Mouse (Mus musculus) testis, adult 2 months (tissue): ENCODE measurements around the gene Rps19bp1. TPM values are rescaled to one million over a fixed set of nuclear protein-coding genes. Genes with fewer than 3 reads are reported as not detected.

Experiments
- H3K27ac ChIP-seq: fragments of 200-500 bp; 2 replicates; pipeline ENCODE4 v1.5.1; 2012; ENCODE audit warnings: low read depth, low read length; ENCODE audit not compliant: control insufficient read depth, insufficient read depth
- H3K27me3 ChIP-seq: fragments of 200-500 bp; 2 replicates; pipeline ENCODE4 v1.6.1; 2012; ENCODE audit warnings: mild to moderate bottlenecking, low read length, moderate library complexity; ENCODE audit not compliant: control insufficient read depth, insufficient read depth
- H3K36me3 ChIP-seq: fragments of 200-500 bp; 2 replicates; pipeline ENCODE4 v1.6.1; 2012; ENCODE audit warnings: mild to moderate bottlenecking, low read length; ENCODE audit not compliant: control insufficient read depth, insufficient read depth
- H3K4me1 ChIP-seq: fragments of 200-500 bp; 2 replicates; pipeline ENCODE4 v1.6.1; 2012; ENCODE audit warnings: low read length; ENCODE audit not compliant: control insufficient read depth, insufficient read depth
- H3K4me3 ChIP-seq: fragments of 200-500 bp; 2 replicates; pipeline ENCODE4 v1.5.1; 2012; ENCODE audit warnings: low read depth, mild to moderate bottlenecking, low read length, moderate library complexity, mixed read lengths; ENCODE audit not compliant: control insufficient read depth
- CTCF ChIP-seq: fragments of 200-500 bp; IDR thresholded peaks from 2 replicates; pipeline ENCODE4 v1.5.1; 2012; ENCODE audit warnings: low read depth, mild to moderate bottlenecking, inconsistent platforms, low read length, moderate library complexity; ENCODE audit not compliant: control insufficient read depth, insufficient read depth, insufficient replicate concordance
- POLR2A ChIP-seq: fragments of 200-500 bp; IDR thresholded peaks from 2 replicates; pipeline ENCODE4 v1.6.1; 2012; ENCODE audit warnings: low read depth, mild to moderate bottlenecking, inconsistent platforms, low read length, moderate library complexity; ENCODE audit not compliant: control insufficient read depth
- polyA plus RNA-seq: library from polyadenylated mRNA; depleted of rRNA; stranded (reverse); fragments of >200 nt; gene quantifications from 2 replicates; pipeline ENCODE4 v1.2.3, GENCODE M21; 2012

Rps19bp1 gene
- polyA plus RNA-seq, 1 experiment, result 13.6 TPM

GRCm38 (mm10) chr15:80248596-80248995 lies 15.5 kb downstream of the Rps19bp1 start:
- Histone ChIP-seq H3K27ac (no peak overlapping the region), H3K4me1 (no peaks in the 10 kb centered on the region), H3K36me3 (peaks cover 7% of the 10 kb centered on the region), H3K4me3 (no peak overlapping the region), H3K27me3 (no peaks in the 10 kb centered on the region)
- TF ChIP-seq POLR2A (no peak), CTCF (no peak)

- H3K4me1 ChIP-seq, result no peaks in the 10 kb centered on the region
- no peaks in the 10 kb centered on the region for H3K27me3 ChIP-seq
- H3K36me3 ChIP-seq, result peaks cover 7% of the 10 kb centered on the region
- no peak overlapping the region for H3K4me3 ChIP-seq
- TF ChIP-seq CTCF (no peak), POLR2A (no peak)
- H3K27ac ChIP-seq, result no peak overlapping the region
Measured at GRCm38 (mm10) chr15:80248135-80248534, 16.0 kb downstream of the Rps19bp1 start.

GRCm38 (mm10) chr15:80235535-80235934 lies 28.6 kb downstream of the Rps19bp1 start, which contains the start of gene AC140267.1:
Gene AC140267.1, plus strand, starts transcription at chr15:80235835.
- Histone ChIP-seq H3K4me1 (peaks cover 2% of the 10 kb centered on the region; the same call in 1 of the 2 replicates), H3K27me3 (no peaks in the 10 kb centered on the region), H3K36me3 (peaks cover 2% of the 10 kb centered on the region), H3K27ac (no peak within 1 kb of the TSS), H3K4me3 (peak within 1 kb of the TSS; percentile 100)
- no peak for TF ChIP-seq CTCF
- no peak for TF ChIP-seq POLR2A

GRCm38 (mm10) chr15:80233733-80234509 lies 30.2 kb downstream of the Rps19bp1 start, which contains the start of gene Mief1:
Gene Mief1, plus strand, starts transcription at chr15:80234018.
- Histone ChIP-seq H3K27ac (peak within 1 kb of the TSS; percentile 90), H3K4me3 (peak within 1 kb of the TSS; percentile 100), H3K27me3 (no peaks in the 10 kb centered on the region), H3K36me3 (peaks cover 2% of the 10 kb centered on the region), H3K4me1 (peaks cover 2% of the 10 kb centered on the region; the same call in 1 of the 2 replicates)
- TF ChIP-seq POLR2A (peak; percentile 98), CTCF (peak; percentile 10; the same call in 1 of the 2 replicates)

- Histone ChIP-seq H3K4me1 (peaks cover 2% of the 10 kb centered on the region; the same call in 1 of the 2 replicates), H3K27me3 (no peaks in the 10 kb centered on the region), H3K36me3 (peaks cover 2% of the 10 kb centered on the region), H3K4me3 (peak overlapping the region; percentile 100), H3K27ac (peak overlapping the region; percentile 90; the same call in 1 of the 2 replicates)
- TF ChIP-seq POLR2A (no peak), CTCF (no peak)
Measured at GRCm38 (mm10) chr15:80233053-80233452, 31.1 kb downstream of the Rps19bp1 start.

GRCm38 (mm10) chr15:80232331-80232730 lies 31.8 kb downstream of the Rps19bp1 start:
- Histone ChIP-seq H3K27ac (no peak overlapping the region), H3K27me3 (no peaks in the 10 kb centered on the region), H3K4me3 (no peak overlapping the region), H3K4me1 (peaks cover 2% of the 10 kb centered on the region; the same call in 1 of the 2 replicates), H3K36me3 (peaks cover 2% of the 10 kb centered on the region)
- TF ChIP-seq CTCF (no peak), POLR2A (no peak)

- Histone ChIP-seq H3K27ac (peak overlapping the region; percentile 32), H3K27me3 (no peaks in the 10 kb centered on the region)
Measured at GRCm38 (mm10) chr15:80228071-80228800, 35.9 kb downstream of the Rps19bp1 start.

More at GRCm38 (mm10) chr15:80228071-80228800, 35.9 kb downstream of the Rps19bp1 start:
- TF ChIP-seq CTCF, result no peak
- peak; percentile 84; the same call in 1 of the 2 replicates for TF ChIP-seq POLR2A
- no peaks in the 10 kb centered on the region for H3K36me3 ChIP-seq
- peak overlapping the region; percentile 88 for H3K4me3 ChIP-seq
- H3K4me1 ChIP-seq, result peaks cover 4% of the 10 kb centered on the region
